Mouse (Mus musculus): ENCODE data around the gene Sord.

DNA sequence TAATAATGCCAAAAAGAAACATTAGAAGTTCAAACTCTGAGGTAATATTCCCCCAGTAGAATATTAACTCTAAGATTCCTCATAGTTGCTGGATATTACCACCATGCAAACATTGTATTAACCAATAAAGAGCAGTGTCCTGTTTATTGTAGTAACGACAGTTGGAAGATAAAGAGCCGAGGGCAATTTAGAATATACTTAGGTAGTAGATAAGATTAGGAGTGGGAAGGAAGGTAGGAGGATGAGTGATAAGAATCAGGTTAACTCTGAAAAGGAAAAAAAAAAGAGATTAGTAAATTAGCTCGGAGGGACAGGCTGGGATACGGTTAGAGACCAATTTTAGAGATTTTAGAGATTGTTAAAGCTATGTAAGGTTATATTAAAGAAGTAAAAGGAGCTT is 13.2 kb upstream of the Sord start:
- TF ChIP-seq CTCF (IDR thresholded peaks at IDR 0.05; ENCODE audit: low read depth, low read length) (no peak), EP300 (IDR thresholded peaks at IDR 0.05; ENCODE audit: insufficient read depth, low read depth, low read length) (no peak)

Measured in ES-Bruce4 (cell line).